Mouse (Mus musculus) heart, adult 18-20 months (tissue): Measurements from ENCODE around the gene Gm27029. TPM values are rescaled to one million over a fixed set of nuclear protein-coding genes. Genes with fewer than 3 reads are reported as not detected.
"Not testable (repeated sequence)": the region's sequence is repeated elsewhere in the genome, so short reads cannot be mapped to it uniquely, and the experiment has no call there.

Experiments
- DNase-seq, 2 experiments: peaks; one replicate each; pipeline ENCODE4 v3.0.0; 2021 to 2022; ENCODE audit warnings: mixed read lengths in 1 of 2
- long read RNA-seq, 2 experiments: library from polyadenylated mRNA; stranded (forward); transcript quantifications; one replicate each; pipeline ENCODE4 v2.0.0; 2021
- total RNA-seq, 2 experiments: library from RNA; stranded (reverse); gene quantifications; 2 replicates each; pipeline ENCODE4 v1.2.3; 2021

The Gm27029 gene
- total RNA-seq = 10 to 100 TPM in 1 of 2 experiments, 1 to 10 TPM in 1; 6.0 to 10.3 TPM
- long read RNA-seq, experiment 1, partial matches to known transcripts = 0 of 1 reads
- long read RNA-seq, experiment 1, other reads (novel, unspliced or antisense) = 1 of 1 reads
- long read RNA-seq, experiment 2 = 0 reads

DNA sequence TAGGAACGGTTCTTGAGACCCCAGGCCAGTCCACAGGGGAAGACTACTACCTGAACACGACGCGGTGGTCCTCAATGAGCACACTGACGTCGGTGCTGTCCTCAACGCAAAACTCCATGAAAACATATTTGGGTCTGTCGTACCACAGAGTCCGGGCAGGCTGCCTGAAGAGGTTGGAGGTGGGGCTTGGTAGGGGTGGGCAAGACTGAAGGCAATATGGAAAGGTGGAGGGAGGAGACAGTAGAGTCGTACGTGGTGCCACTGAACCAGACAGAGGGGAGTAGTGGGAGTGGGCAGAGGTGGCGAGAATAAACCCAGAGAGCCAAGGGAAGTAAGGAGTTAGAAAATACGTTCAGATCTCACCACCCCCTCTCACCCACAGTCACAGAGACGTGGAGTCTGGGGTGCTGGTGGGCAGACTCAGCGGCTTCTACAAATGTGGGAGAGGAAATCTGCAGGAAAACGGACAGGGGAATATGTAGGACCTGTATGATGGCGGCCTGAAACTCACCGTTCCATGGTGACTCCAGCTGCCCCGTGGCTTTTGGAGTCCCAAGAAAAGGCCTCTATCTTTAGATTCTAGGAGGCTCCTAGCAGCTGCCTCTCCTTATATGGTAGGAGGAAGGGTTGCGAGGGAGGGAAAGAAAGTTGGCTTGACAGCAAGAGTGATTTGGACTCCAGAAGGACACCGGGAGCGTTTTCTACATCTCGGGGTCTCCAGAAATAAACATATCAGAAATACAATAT, at the start of gene Gm27029:
TSS of gene Gm27029 (minus strand) at position 692 of the 747 bp plus-strand sequence.
- peak; percentile 21 to 51 for DNase-seq

DNA sequence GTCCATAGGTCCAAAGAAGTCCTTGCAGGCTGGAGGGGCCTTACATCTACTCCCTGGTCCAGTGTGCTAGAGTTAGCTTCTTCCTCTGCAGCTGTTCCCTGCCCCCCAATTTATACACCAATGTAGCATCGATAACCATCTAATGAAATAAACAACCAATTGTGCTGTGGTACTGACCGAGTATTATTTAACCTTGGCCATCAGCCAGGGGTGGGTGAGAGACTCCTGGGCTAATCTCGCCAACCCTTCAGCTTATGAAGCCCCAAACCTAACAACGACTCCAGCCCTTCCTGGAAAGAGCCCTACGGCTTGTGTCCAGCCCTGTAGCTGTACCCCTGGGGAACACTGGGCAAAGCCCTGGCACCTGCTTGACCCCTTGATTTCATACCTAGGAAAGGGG, 49.7 kb upstream of the Gm27029 start:
- no peak for DNase-seq

DNA sequence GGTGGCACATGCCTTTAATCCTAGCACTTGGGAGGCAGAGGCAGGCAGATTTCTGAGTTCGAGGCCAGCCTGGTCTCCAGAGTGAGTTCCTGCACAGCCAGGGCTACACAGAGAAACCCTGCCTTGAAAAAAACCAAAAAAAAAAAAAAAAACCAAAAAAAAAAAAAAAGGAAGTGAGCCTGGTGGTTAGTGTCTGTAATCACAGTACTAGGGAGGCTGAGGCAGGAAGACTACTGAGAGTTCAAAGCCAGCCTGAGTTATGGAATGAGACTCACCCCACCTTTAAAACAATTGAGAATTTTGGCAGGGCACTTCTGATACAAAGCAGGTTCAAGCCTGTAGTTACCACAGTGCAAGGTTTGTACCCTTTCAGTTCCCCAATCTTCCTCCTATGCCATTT, 49.1 kb upstream of the Gm27029 start:
- DNase-seq = not testable (repeated sequence)

DNA sequence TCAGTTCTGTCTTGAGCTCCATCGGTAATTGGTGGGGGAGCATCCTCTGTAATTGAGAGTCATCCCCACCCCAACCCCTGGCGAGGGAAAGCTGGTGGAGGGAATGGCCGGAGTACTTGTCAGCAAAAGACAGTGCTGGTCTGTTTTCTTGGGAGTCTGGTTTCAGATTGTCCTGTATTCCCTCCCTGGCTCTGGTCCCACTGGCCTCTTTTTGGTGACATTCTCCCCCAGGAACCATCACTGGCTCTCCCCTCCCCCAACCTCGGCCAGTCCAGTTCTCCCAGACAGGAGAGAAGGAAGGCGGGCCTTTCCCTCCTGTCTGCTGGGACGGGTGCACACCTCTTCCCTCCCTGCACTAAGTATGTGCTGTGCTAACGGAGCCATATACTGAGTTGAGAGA, 47.7 kb upstream of the Gm27029 start:
- DNase-seq = no peak

DNA sequence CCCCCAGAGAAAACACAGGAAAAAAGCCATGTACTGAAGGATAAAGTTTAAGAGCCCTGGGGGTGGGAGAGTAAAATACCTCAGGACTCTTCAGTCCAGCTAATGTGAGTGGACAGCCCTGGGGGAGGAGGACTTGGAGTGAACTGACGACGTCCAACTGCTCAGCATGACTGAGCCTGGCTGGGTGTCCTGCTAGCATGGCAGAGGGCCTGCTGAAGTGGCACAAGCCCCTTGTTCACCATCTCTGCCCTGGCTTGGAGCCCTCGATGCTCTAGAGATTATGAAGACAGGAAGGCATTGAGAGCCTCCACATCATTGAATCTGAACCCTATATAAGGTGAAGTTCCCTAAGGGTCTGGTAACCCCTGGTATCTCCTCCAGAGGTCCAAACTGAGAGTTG, 47.3 kb upstream of the Gm27029 start:
- DNase-seq = no peak

DNA sequence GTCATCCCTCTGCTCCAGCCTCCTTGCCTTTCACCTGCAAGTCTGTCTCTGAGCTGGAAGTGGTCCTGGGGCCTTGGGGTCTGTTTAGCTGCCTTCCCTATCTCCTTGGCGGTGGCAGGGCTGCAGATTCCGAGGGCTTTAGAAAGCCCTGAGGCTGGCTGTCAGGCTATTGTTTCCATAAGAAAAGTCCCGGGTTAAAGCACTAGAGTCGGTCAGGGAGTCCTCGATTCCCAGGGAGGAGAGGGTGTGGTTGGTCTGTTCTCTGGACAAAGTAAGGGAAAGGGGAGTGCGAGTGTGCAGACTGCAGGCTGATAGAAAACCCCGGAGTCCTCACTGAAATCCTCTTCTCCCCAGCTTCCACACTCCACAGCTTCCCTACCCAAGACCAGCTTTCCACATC, 45.6 kb upstream of the Gm27029 start:
- no peak for DNase-seq

DNA sequence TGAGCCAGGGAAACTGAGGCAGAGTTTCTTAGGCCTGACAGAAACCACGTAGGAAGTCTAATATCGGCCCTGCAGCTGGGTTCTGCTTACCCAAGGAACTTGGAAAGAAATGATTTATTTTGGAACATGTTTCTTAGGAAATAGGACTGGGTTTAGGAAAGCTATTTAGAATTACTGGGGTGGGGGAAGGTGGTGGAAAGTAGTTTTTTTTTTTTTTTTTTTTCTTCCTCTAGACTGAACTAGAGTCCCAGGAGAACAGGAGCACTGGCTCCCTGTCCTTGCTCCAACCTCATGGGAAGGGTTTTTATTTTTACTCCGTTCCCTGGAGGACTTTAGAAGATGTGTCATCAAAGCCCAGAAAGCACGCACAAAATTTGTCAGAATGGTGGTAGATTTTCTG, 44.6 kb upstream of the Gm27029 start:
- no peak for DNase-seq

DNA sequence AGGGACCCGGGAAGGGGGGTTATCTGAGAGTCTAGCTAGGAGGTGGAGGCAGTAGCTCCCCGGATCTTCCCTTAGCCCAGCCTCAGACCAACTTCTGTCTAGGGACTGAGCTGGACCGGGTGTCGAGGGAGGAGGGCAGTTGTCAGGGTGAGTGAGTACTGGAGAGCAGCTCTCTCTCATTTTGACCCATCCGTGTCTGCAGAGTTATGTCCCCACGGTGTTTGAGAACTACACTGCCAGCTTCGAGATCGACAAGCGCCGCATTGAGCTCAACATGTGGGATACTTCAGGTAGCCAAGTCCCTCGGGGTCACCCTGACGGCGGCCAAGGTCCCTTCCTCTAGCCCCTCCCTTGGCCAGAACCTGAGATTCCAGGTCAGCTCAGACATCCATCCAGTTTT, 44.1 kb upstream of the Gm27029 start:
- no peak for DNase-seq

DNA sequence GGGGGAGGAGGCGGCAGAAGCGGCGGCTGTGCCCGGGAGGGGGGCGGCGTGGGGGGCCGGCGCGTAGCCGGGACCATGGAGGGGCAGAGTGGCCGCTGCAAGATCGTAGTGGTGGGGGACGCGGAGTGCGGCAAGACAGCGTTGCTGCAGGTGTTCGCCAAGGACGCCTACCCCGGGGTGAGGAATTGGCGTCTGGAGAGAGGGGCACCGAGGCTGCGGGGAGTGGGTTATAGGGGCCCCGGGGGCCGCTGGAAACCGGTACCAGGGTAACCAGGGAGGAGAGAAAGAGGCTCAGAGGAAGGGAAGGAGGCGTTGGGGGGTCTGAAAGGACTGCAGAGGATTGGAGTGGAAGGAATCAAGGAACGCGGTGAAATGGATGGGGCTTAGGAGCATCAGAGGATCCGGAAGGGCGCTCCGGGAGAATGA, 43.7 kb upstream of the Gm27029 start:
- DNase-seq = peak in 1 of 2 experiments; percentile 56

DNA sequence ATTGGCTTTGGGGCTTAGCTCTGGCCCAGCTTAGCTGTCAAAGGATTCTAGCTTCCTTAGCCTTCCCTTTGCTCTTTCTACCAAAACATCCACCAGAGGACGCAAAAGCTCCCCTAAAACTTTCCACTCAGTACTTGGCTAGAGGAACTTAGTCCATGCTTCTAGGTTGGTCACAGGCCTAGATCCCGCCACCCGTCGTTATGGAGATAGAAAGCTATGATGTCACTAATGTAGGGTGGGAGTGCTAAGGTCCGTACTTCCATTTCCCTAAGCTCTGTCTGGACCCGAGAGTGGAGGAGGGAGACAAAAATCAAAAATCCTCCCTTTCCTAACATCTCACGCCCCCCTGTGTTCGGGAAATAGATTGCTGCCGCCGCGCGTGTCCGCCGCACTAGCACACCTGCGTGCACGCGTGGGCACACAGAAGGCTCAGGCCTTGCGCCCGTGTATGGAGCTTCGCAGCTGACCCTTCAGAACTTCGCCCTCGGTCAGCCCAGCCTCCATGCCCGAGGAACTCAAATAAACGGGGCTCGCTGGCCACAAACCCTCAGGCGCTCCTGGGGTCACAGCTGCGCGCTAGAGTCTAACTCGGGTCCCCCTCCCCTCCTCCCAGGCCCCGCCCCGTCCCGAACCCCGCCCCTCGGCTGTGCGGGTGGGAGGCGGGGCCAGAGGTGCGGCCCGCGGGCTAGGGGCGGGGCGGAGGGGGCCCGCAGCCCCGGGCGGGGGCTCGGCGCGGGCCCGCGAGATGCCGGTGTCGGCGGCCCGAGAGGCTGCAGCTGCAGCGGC, 43.1 kb upstream of the Gm27029 start:
- DNase-seq = peak; percentile 76 to 82

DNA sequence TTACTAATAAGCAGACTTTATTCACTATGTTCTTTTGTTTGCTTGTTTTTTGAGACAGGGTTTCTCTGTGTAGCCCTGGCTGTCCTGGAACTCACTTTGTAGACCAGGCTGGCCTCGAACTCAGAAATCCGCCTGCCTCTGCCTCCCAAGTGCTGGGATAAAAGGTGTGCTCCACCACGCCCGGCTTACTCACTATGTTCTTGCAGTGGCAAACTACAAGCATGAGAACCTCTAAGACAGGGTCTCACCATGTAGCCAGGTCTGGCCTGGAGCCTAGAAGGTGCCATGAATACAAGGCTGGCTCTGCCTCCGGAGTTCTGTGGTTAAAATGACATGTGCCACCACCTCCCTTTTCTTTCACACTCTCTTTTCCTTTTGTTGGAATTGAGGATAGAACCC, 42.0 kb upstream of the Gm27029 start:
- not testable (repeated sequence) for DNase-seq

DNA sequence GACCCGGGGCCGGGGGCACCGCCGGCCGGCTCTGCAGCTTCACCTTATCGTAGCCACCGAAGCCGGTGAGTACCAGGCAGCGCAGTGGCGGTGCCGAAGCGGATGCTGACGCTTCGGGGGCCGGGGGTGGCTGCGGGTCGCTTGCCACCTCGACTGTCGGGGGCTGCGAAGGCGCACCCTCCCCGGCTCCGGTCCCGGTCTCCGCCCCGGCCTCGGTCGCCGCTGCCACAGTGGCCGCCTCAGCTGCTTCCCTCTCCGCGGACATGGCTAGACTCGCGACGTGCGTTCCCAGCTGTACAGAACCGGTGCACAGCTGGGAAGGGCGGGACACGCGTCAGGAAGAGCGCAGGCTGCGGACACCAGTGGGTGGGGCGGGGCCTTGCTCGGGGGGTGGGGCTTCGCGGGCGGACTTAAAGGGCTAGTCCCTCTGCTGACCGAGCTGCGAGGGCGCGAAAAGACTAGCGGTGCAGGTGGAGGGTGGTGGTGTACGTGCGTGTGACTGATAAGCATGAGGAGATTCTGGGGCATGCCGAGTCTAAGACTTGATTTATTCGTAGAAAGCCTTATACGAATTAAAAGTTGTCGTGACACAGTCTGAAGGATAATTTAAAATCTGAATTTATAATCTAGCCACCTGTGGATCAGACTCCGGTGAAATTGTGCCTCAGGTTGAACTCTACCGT, 41.4 kb upstream of the Gm27029 start, which contains the start of gene Vat1:
TSS of gene Vat1 (minus strand) at position 362 of the 683 bp plus-strand sequence.
- peak; percentile 81 to 86 for DNase-seq

DNA sequence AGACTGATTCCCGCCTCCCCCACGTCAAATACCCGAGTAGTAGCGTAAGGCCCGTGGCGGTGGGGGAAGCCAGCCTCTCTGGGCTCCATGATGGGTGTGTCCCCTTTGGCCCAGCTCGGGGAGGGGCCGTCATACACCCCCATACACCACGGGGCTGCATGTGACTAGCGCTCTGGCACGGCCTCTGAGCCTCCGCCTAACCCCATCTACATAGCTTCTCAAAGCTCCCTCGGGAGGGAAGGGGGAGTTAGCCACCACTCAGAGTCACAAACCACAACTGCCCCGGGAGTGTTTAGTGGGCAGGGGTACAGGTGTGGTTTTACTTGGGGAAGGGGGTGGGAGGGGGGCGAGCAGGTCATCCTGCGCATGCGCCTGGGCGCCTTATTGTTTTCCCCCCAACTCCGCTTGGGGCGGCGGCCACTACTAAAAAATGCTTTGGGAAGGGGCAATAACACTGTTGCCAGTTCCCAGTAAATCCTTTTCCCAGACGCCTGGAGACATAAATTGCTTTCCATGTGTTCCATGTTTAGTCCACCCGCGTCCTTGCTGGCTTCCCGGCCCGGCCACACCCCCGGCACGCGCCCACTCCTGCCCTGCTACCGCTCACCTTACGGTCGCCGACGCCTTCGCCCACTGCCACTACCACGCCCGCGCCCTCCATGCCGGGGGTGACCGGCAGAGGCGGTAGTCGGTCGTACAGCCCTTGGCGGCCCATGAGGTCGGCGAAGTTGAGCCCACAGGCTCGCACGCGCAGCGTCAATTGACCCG, 40.7 kb upstream of the Gm27029 start:
- peak; percentile 80 to 84 for DNase-seq

DNA sequence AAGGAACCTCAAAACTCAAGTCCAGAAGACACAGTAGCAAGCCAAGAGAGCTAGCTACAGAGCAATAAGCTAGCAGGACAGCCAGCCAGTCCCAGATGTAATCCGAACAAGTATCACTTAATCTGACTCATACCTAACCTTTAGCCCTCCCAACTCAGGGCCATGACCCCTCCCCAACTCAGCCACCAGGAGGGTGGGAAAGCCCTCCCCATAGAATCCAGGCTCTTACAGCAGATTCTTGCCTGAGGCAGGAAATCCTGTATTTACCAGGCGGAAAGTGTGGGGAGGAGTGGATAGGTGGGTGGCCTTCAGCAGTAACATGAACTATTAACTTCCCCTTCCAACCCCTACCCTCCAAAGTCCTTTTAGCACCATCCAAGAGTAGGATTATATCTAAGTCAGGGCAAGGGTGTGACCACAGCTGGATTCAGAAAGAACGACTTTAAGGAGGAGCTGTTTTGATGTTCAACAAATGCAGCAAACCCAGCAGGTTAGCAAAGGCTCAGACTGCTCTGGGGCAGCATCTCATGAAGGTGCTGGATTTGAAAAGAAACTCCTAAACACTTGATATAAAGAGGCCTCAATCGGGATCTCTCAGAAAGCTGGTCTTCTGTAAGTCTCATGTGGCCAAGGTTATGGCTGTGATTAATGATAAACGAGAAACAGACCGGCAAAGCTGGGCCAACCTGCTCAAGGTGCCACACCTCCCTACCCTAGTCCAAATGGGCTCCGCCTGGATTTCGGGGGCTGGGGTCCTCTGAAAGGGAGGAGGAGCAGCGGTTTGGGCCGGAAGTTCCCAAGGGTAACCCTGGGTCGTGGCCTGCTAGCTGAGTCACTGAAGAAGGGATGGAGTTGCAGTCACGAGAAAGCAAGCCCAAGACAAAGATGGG, 39.9 kb upstream of the Gm27029 start, which contains the start of gene Rnd2:
TSS of gene Rnd2 (plus strand) at position 789 of the 890 bp plus-strand sequence.
- peak in 1 of 2 experiments; percentile 32 for DNase-seq

DNA sequence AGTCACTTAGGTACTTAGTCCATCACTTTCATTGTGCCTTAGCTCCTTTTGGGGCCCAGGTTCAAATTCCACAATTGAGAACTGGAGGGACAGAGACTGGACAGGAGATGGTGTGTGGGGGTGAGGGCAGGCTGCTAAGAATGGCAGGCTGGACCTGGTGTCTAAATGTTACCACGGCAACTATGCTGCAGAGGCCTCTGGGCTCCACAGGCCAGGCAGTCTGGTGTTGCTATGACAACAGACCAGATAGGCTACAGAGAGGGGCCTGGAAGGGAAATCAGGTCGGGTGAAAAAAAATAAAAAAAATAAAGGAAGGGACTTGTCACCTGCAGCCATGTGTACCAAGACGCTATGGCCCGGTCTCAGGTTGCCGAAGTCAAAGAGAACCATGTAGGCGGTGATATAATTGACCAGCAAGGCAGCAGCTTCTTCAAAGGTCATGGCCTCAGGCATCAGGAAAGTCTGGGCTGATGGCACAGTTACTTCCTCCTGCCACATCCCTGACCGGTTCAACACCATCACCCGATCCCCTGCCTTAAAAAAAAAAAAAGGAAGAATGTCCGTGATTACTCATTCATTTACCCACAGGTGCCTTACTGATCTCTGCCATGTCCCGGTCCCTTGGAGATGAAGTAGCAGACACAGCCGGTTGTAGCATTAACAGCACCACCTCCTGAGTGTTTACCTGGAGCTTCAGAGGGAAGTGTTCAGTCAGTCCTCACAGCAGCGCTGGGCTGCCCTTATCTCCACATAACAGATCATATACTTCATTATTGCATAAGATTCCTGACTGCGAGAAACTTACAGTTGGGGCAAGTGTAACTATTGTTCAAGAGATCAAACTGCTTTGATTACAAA, 38.2 kb upstream of the Gm27029 start:
- no peak for DNase-seq

DNA sequence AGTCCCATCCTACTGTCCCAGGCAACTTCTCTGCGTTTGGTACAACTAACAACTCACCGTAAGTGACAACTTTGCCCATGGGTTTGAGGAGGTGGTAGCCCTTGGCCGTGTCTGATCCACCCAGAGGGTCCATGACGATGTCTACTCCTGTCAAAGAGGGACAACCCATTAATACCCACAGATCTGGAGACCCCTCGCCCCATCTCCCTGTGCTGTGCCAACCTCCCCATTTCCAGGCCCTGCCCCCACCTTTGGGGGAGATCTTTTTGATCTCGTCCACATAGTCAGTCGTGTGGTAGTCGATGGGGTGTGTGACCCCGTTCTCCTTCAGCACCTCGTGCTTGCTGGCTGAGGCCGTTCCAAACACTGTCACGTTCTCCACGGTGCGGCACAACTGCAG, 37.5 kb upstream of the Gm27029 start:
- no peak for DNase-seq

DNA sequence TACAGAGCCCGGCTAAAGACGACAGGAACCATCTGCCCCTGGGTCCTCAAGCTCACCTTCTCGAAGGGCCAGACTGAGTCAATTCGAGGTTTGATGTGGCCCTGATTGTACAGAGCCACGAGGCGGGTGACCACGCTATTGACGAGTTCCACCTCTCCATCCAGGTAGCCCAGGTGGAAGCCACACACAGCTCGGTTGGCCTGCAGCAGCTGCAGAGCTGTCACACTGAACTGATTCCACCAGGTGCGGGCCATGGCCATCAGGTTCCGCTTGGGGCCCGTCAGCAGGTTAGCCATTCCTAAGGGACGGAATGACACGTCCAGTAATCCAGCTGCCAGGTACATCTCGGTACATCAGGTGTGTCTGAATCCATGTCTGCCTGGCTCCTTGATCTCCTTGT, 35.7 kb upstream of the Gm27029 start:
- no peak for DNase-seq

DNA sequence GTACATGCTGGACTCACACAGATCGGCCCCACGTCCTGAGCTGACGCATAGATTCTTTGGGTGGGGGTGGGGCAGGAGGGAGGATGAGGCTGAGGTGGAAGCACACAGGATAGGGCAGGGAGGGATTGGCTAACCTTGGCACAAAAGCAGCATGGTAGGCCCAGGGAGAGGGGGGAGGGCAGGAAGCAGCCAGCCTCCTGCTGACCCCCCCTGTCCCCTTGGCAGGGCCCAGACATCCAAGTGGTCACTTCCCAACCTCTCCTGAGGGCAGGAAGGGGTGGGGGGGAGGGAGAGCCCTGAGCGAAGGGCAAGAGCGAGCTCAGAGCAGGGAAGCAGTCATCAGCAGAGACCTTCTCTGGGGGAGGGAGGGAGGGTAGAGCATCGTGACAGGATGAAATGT, 35.1 kb upstream of the Gm27029 start:
- DNase-seq = no peak

DNA sequence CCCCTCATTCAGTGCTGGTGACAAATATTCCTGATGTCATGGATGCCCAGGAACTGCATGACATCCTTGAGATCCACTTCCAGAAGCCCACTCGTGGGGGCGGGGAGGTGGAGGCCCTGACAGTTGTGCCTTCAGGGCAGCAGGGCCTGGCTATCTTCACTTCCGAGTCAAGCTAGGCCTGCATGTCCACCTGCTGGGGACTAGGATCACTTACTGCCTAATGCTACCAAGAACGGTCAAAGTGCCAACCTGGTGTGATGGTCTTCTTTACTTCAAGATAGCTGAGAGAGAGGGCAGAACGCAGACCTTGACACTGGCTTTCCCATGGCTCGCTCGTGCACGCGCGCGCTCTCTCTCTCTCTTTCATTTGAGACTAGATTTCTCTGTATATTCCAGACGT, 33.6 kb upstream of the Gm27029 start:
- no peak for DNase-seq

DNA sequence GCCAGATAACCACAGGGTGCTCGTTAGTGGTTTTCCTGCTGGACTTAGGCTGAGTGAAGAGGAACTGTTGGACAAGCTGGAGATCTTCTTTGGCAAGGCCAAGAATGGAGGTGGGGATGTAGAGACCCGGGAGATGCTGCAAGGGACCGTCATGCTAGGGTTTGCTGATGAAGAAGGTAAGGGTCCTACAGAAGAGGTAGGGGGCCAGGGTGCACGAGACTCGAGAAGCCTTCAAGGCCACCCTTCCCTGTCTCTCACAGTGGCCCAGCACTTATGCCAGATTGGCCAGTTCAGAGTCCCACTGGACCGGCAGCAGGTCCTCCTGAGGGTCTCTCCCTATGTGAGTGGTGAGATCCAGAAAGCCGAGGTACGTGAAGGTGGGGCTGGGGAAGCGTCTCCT, 33.0 kb upstream of the Gm27029 start:
- DNase-seq = no peak
